Mouse (Mus musculus) megakaryocyte, embryonic 14.5 days (primary cell): Measurements from ENCODE around the gene Klhl24. TPM values are rescaled to one million over a fixed set of nuclear protein-coding genes. Genes with fewer than 3 reads are reported as not detected.

ENCODE experiments used
- H3K27me3 ChIP-seq: replicated peaks from 2 replicates; pipeline ENCODE3; 2012; ENCODE audit warnings: inconsistent platforms
- H3K36me3 ChIP-seq: replicated peaks from 2 replicates; pipeline ENCODE3; 2012; ENCODE audit warnings: low read length, inconsistent platforms, mixed read lengths
- H3K4me1 ChIP-seq: 2 replicates; pipeline ENCODE4 v1.6.1; 2012; ENCODE audit warnings: inconsistent platforms
- H3K4me3 ChIP-seq: replicated peaks from 2 replicates; pipeline ENCODE3; 2012; ENCODE audit warnings: moderate library complexity, mild to moderate bottlenecking, inconsistent platforms
- H3K9me3 ChIP-seq: 2 replicates; pipeline ENCODE4 v1.6.1; 2012; ENCODE audit warnings: inconsistent platforms
- FLI1 ChIP-seq: IDR thresholded peaks from 2 replicates; pipeline ENCODE4 v1.6.1; 2012; ENCODE audit warnings: low read length, inconsistent platforms, mixed read lengths
- GATA1 ChIP-seq: IDR thresholded peaks from 3 replicates; pipeline ENCODE4 v1.6.1; 2012; ENCODE audit warnings: mixed read lengths, low read length, inconsistent platforms, borderline replicate concordance
- polyA plus RNA-seq: library from polyadenylated mRNA; stranded (reverse); fragments of >175 nt; gene quantifications from 2 replicates; pipeline ENCODE4 v1.2.3, GENCODE M21; 2012; ENCODE audit warnings: low replicate concordance; ENCODE audit not compliant: insufficient read depth

Klhl24 gene
- polyA plus RNA-seq, 1 experiment, result 3.7 TPM

DNA sequence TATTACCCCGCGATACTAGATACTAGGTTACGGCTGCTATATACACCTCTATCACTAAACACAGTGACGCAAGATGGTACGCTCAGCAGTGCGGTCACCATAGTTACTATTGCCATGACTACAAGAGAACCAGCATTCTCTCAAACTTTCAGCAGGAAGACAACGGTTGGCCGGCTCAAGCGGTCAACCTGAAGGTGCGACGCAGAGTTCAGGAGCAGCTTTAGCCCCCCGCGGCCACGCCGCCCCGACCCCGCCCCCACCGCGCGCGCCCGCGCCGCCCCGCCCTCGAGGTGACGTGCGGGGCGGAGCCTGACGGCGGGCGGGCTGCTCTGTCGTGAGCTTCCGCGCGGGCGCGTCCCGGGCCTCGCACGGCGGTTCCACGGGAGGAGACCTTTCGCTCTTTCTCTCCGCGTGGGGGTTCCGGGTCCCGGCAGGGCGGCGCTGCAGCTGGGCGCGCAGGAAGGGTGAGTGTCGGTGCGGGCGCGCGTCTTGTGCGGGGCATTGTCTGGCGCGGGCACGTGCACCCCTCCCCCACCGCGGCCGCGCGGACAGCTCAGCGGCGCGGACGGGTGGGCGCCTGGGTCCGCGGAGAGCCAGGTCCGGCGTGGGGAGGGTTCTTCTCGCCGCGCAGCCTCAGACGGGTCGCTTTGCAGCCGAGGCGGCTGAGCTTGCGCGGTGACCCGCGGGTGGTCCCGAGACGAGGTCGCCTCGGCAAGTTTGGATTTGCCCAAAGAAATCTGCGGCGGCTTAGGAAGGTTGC, 43.6 kb downstream of the Klhl24 start, which contains the start of gene Yeats2:
Gene Yeats2, plus strand, starts transcription at position 292 of the 760 bp plus-strand sequence.
- Histone ChIP-seq H3K36me3 (peaks cover 24% of the 10 kb centered on the region), H3K27me3 (no peaks in the 10 kb centered on the region), H3K9me3 (no peaks in the 10 kb centered on the region), H3K4me1 (peaks cover 44% of the 10 kb centered on the region), H3K4me3 (peak within 1 kb of the TSS; percentile 97)
- TF ChIP-seq FLI1, result no peak
- no peak for TF ChIP-seq GATA1

- Histone ChIP-seq H3K4me1 (peaks cover 49% of the 10 kb centered on the region), H3K9me3 (no peaks in the 10 kb centered on the region), H3K4me3 (no peak overlapping the region), H3K36me3 (peaks cover 30% of the 10 kb centered on the region), H3K27me3 (no peaks in the 10 kb centered on the region)
- TF ChIP-seq FLI1 (no peak), GATA1 (no peak)
Measured at GRCm38 (mm10) chr16:20144568-20144967, 47.2 kb downstream of the Klhl24 start.

DNA sequence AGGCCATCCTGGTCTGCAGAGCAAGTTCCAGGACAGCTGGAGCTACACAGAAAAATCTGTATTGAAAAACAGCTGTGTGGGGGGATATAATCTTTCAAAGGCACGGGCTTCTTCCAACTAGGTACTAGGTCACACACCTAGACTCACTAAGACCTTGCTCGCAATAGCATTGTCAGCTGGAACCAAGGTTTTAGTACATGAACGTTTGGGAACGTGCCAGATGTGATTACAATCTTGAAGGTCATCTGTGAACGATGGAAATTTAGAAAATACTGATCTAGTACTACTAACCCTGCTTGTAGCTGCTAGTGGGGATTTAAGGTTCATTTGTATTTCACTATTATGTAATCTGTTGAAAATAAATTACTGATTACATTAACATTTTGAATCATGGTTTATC, 54.6 kb downstream of the Klhl24 start:
- TF ChIP-seq FLI1 (no peak), GATA1 (no peak)
- H3K4me3 ChIP-seq, result no peak overlapping the region
- H3K36me3 ChIP-seq, result peaks cover 67% of the 10 kb centered on the region

GRCm38 (mm10) chr16:20153742-20154141, 56.4 kb downstream of the Klhl24 start:
- peaks cover 79% of the 10 kb centered on the region for H3K36me3 ChIP-seq
- no peak for TF ChIP-seq FLI1
- peaks cover under 1% of the 10 kb centered on the region for H3K4me1 ChIP-seq
- no peaks in the 10 kb centered on the region for H3K9me3 ChIP-seq
- H3K4me3 ChIP-seq, result no peak overlapping the region
- no peaks in the 10 kb centered on the region for H3K27me3 ChIP-seq

More for the DNA sequence above, 54.6 kb downstream of the Klhl24 start:
- Histone ChIP-seq H3K4me1 (no peaks in the 10 kb centered on the region; the same call in 1 of the 2 replicates), H3K9me3 (no peaks in the 10 kb centered on the region), H3K27me3 (no peaks in the 10 kb centered on the region)

GRCm38 (mm10) chr16:20160130-20160529, 62.8 kb downstream of the Klhl24 start:
- Histone ChIP-seq H3K36me3 (peaks cover 92% of the 10 kb centered on the region), H3K4me3 (no peak overlapping the region), H3K4me1 (peaks cover 16% of the 10 kb centered on the region), H3K27me3 (no peaks in the 10 kb centered on the region), H3K9me3 (no peaks in the 10 kb centered on the region)
- TF ChIP-seq FLI1 (no peak), GATA1 (no peak)

DNA sequence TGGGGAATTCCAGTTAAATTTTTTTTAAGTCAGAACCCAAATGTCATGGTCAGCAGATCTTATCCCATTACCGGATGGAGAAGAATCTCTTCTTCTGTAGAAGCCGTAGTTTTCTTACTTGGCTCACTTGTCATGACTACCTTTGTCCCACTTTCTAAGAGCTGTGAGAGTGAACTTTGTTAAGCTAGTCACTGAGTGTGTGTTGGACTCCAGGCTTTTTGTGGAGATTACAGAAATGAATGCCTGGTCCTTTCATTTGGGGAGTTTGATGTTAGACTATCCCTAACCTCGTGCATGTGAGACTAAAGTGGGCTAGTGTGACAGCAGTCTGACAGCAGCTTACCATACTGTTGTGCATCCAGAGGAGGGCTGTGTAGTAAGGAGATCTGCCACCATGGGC, 71.7 kb downstream of the Klhl24 start:
- TF ChIP-seq GATA1, result no peak
- no peak for TF ChIP-seq FLI1
- Histone ChIP-seq H3K27me3 (no peaks in the 10 kb centered on the region), H3K4me3 (no peak overlapping the region), H3K9me3 (no peaks in the 10 kb centered on the region), H3K36me3 (peaks cover 94% of the 10 kb centered on the region), H3K4me1 (peaks cover 12% of the 10 kb centered on the region)

DNA sequence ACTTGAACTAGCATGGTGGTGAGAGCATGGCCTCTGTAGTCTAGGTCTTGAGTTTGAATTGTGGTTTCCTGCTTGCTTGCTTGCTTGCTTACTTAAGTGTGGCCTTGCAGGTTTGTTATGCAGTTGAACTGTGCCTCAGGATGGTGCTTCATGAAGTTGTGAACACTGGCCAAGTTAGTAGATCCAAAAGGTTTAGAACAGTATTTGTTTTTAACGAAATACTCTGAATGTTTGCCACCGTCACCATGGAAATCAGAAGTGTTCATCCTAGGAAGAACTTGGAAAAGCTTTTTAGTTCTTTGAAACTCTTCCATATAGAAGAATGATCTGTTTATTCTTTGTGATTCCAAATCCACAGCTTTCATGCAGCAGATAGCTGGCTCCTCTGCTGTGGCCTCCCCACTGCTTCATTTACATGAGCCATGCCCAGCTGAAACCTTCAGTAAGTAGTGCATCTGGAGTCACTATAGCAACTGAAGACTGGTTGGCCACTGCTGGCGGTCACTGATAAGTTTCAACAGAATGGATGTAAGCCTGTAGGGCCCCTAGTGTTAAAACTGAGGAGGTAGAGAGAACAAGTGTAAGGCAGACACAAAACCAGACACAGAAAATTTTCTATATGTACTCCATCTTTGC, 72.2 kb downstream of the Klhl24 start:
- peaks cover 94% of the 10 kb centered on the region for H3K36me3 ChIP-seq
- TF ChIP-seq GATA1, result no peak
- no peak for TF ChIP-seq FLI1
- H3K4me1 ChIP-seq, result peaks cover 12% of the 10 kb centered on the region
- no peaks in the 10 kb centered on the region for H3K27me3 ChIP-seq
- H3K4me3 ChIP-seq, result no peak overlapping the region
- no peaks in the 10 kb centered on the region for H3K9me3 ChIP-seq

Other genes with a start within 250 kb of the Klhl24 start
- 1.6 and 16.0 TPM in 2 replicates for gene Klhl6, start 114.5 kb upstream of the Klhl24 start, polyA plus RNA-seq
- 6.7 and 7.5 TPM in 2 replicates for gene Yeats2, start 43.5 kb downstream of the Klhl24 start, polyA plus RNA-seq
- not detected in 2 replicates for gene Map6d1, start 143.8 kb downstream of the Klhl24 start, polyA plus RNA-seq
- 30.1 and 165 TPM in 2 replicates for gene Parl, start 204.8 kb downstream of the Klhl24 start, polyA plus RNA-seq
- gene Cyp2ab1, start 227.9 kb downstream of the Klhl24 start, polyA plus RNA-seq, result not detected in 2 replicates